In genomic region chr13:14522128-14522905, GRCm38 (mm10) we compare ENCODE assay signal across 8 mouse cellular contexts. TPM values are rescaled to one million over a fixed set of nuclear protein-coding genes. Genes with fewer than 3 reads are reported as not detected.
DNase-seq lines count a peak whose midpoint lies in the region; ATAC-seq lines count a peak whose summit lies in the region.

No protein-coding gene starts in this region.

- peaks cover 9 to 10% of the 10 kb centered on the region in 2 experiments for H3K4me1 ChIP-seq in heart, embryonic 14.5 days (ENCODE audit: control insufficient read depth in 2 of 2, insufficient read depth in 2 of 2, low read length in 2 of 2)
- 0 out of 2 replicates have a peak, but pooled peaks cover 4% of the 10 kb centered on the region for H3K4me1 ChIP-seq in midbrain, embryonic 12.5 days

- no peaks in the 10 kb centered on the region for H3K36me3 ChIP-seq in heart, embryonic 14.5 days (ENCODE audit: control insufficient read depth, insufficient read depth, low read length)
- H3K36me3 ChIP-seq in midbrain, embryonic 12.5 days, result no peaks in the 10 kb centered on the region

- H3K27ac ChIP-seq in heart, embryonic 14.5 days (replicated peaks in 1 of 2; ENCODE audit: control insufficient read depth in 1 of 2, insufficient read depth in 1 of 2, low read depth in 2 of 2, low read length in 2 of 2), result no peak overlapping the region
- H3K27ac ChIP-seq in midbrain, embryonic 12.5 days (replicated peaks), result peak overlapping the region; percentile 77

- peak overlapping the region; percentile 45 to 53 for H3K4me3 ChIP-seq in heart, embryonic 14.5 days (ENCODE audit: control insufficient read depth in 1 of 2, insufficient read depth in 1 of 2, low read depth in 1 of 2, low read length in 2 of 2)
- peak overlapping the region; percentile 52 for H3K4me3 ChIP-seq in midbrain, embryonic 12.5 days

- ATAC-seq in heart, embryonic 14.5 days (ENCODE audit: insufficient number of reproducible peaks, insufficient read depth, low FRiP score, low read depth), result peak; percentile 43
- ATAC-seq in midbrain, embryonic 12.5 days (ENCODE audit: low FRiP score, low read depth), result peak; percentile 92
- no peak for ATAC-seq in activated CD4-positive, CD25-positive, alpha-beta regulatory T cell, adult 4 months

- no peaks in the 10 kb centered on the region for H3K9me3 ChIP-seq in heart, embryonic 14.5 days (ENCODE audit: control insufficient read depth, low read length)
- H3K9me3 ChIP-seq in midbrain, embryonic 12.5 days, result no peaks in the 10 kb centered on the region

- H3K4me2 ChIP-seq in heart, embryonic 14.5 days (ENCODE audit: low read length), result peak overlapping the region; percentile 96
- peak overlapping the region; percentile 82 for H3K4me2 ChIP-seq in midbrain, embryonic 12.5 days (replicated peaks)

- H3K27me3 ChIP-seq in heart, embryonic 14.5 days (ENCODE audit: control insufficient read depth, insufficient read depth, low read length), result peaks cover 24% of the 10 kb centered on the region
- peaks cover 13% of the 10 kb centered on the region for H3K27me3 ChIP-seq in midbrain, embryonic 12.5 days

- WGBS in heart, embryonic 14.5 days, result 2% methylated on average over 38 of the region's 38 CpGs
- WGBS in midbrain, embryonic 12.5 days, result 1% methylated on average over 38 of the region's 38 CpGs

- H3K9ac ChIP-seq in heart, embryonic 14.5 days (ENCODE audit: low read length), result peak overlapping the region; percentile 59
- peak overlapping the region; percentile 66 for H3K9ac ChIP-seq in midbrain, embryonic 12.5 days (replicated peaks)

- peak; percentile 10 to 22 for DNase-seq in kidney, postnatal 4 days
- no peak for DNase-seq in kidney, postnatal 36 days
- peak; percentile 58 for DNase-seq in embryo, embryonic 10 days (ENCODE audit: low spot score)
- peak; percentile 50 to 62 for DNase-seq in left cerebral cortex, adult 18-20 months (ENCODE audit: low spot score in 2 of 2)
- DNase-seq in testis, postnatal 14 days (ENCODE audit: low spot score), result peak; percentile 8

RNA-seq across cellular contexts. Expression of gene Hecw1, which starts 0.7 kb away (rescaled TPM):
- 0.65 and 0.84 TPM in 2 replicates for polyA plus RNA-seq in heart, embryonic 14.5 days (2014; fragmentation: Nextera tagmentation; extraction: Ambion mirVana)
- 100 to 1,000 TPM; 120 TPM for total RNA-seq in left cerebral cortex, adult 18-20 months (2021)
- 18.8 and 22.3 TPM in 2 replicates for polyA plus RNA-seq in midbrain, embryonic 12.5 days (2016; fragmentation: Nextera tagmentation; extraction: Ambion mirVana)
- polyA plus RNA-seq in activated CD4-positive, CD25-positive, alpha-beta regulatory T cell, adult 4 months (2017; shearing (Covaris generic)), result under 1 TPM in 1 of 2 experiments, not detected in 1; 0.26 TPM

Comparison
In these comparisons a context has a peak if more than half of its experiments do, and no peak if none do; other contexts are left out.
1. DNase-seq: peak in kidney, postnatal 4 days (2 of 2), embryo, embryonic 10 days (single experiment), left cerebral cortex, adult 18-20 months (2 of 2) and testis, postnatal 14 days (single experiment); none in kidney, postnatal 36 days (0 of 2).
2. RNA of gene Hecw1, which starts 0.7 kb away (polyA plus RNA-seq): 18.8 to 22.3 TPM in midbrain, embryonic 12.5 days; 0.65 to 0.84 TPM in heart, embryonic 14.5 days and 0.26 TPM in activated CD4-positive, CD25-positive, alpha-beta regulatory T cell, adult 4 months; every median in the first group is over 10 times any median in the second.